Mouse (Mus musculus) olfactory bulb, adult 2 months (tissue): ENCODE measurements at regions not wholly inside any gene's neighbourhood (a gene's known extent, or its start where the extent isn't known, plus 50 kb on each side); places are given as distances from the start of the nearest gene placed in this dataset.

ENCODE experiments used
- CTCF ChIP-seq: fragments of 200-500 bp; IDR thresholded peaks from 2 replicates; pipeline ENCODE4 v1.5.1; 2012; ENCODE audit warnings: low read depth, mild to moderate bottlenecking, low read length, moderate library complexity; ENCODE audit not compliant: insufficient read depth
- POLR2A ChIP-seq: fragments of 200-500 bp; IDR thresholded peaks from 2 replicates; pipeline ENCODE4 v1.6.1; 2012; ENCODE audit warnings: mild to moderate bottlenecking, low read depth, low read length, moderate library complexity; ENCODE audit not compliant: insufficient read depth

DNA sequence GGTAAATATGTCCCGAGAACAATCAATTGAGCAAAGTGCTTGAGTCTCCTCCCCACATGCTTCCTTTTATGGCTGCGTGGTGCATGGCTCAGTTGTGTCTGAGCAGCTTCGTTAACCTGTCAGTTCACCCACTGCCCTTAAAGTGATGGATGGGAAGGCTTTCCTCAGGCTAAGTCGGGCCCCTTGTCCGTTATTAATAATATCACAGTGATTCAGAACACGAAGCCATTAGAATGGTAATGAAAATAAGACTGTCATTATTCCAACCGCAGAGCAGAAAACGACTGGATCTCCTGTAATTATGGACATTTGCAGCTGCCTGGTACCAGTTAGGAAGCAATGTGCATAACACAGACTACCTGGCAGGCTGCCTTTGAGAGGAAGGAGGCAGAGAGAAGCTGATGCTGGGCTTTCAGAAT, 375.9 kb downstream of the Med10 start:
- TF ChIP-seq CTCF: no peak
- no peak for TF ChIP-seq POLR2A
